Mouse (Mus musculus): ENCODE data around the gene Stambpl1.

Gene Stambpl1

GRCm38 (mm10) chr19:34284383-34284782 is 92.4 kb downstream of the Stambpl1 start:
- DNase-seq (ENCODE audit: low spot score), result no peak

GRCm38 (mm10) chr19:34284826-34285225 is 92.8 kb downstream of the Stambpl1 start:
- no peak for DNase-seq (ENCODE audit: low spot score)

- no peak for DNase-seq (ENCODE audit: low spot score)
Observed at GRCm38 (mm10) chr19:34287221-34287620, 95.2 kb downstream of the Stambpl1 start.

- DNase-seq (ENCODE audit: low spot score), result no peak
Observed at GRCm38 (mm10) chr19:34287656-34288415, 95.8 kb downstream of the Stambpl1 start.

- DNase-seq (ENCODE audit: low spot score), result no peak
Observed at GRCm38 (mm10) chr19:34288696-34289095, 96.7 kb downstream of the Stambpl1 start.

Measured in ovary, postnatal 10 days (tissue).